Mouse (Mus musculus): Measurements from ENCODE around the gene Rab5if. TPM values are rescaled to one million over a fixed set of nuclear protein-coding genes. Genes with fewer than 3 reads are reported as not detected.
"Not testable (repeated sequence)": the region's sequence is repeated elsewhere in the genome, so short reads cannot be mapped to it uniquely, and the experiment has no call there.

The Rab5if gene
- polyA plus RNA-seq, 1 experiment from 2014 or later: 163 TPM

DNA sequence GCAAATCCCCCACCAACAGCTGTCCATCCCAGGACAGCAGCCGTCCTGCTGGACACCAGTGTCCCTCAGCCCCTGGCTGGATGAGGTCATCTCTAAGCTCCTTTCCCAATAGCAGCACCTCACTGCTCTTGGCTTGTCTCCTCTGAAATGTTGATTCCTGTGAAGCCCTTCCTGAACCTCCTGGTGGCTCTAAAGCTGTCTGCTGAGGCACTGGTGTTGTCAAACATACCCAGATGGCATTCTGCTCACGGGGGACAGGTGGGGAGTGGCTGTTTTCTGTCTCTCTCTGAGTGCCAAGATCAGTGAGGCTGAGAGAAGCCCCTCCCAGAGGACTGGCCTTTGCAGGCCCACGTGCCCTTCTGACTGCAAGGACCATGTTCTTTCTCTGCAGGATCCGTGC lies 43.0 kb downstream of the Rab5if start:
- not testable (repeated sequence) for H3K27ac ChIP-seq (replicated peaks); H3K36me3 ChIP-seq; H3K4me2 ChIP-seq; ATAC-seq (ENCODE audit: extremely low read depth, insufficient number of reproducible peaks, low FRiP score, low TSS enrichment); H3K4me3 ChIP-seq; H3K9ac ChIP-seq; H3K9me3 ChIP-seq; H3K27me3 ChIP-seq (replicated peaks); H3K4me1 ChIP-seq
- WGBS: 26% methylated on average over 4 of the region's 4 CpGs

DNA sequence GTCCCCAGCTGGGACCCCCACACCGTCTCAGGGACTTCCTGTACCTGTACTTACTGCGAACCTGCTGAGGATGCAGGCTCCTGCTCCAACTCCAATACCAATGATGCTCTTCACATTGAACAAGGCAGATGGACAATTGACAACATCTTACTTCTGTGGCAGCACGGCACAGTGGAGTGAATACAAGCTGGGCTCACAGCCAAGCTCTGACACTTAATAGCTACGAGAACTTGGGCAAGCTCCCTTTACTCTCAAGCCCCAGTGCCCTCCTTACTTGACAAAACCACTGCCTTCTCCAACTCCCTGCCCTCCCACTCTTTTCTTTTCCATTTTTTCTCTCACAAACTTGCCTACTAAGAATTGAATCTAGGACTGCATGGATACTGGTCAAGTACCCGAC lies 50.3 kb downstream of the Rab5if start:
- H3K9ac ChIP-seq: no peak overlapping the region
- peaks cover 3% of the 10 kb centered on the region for H3K4me1 ChIP-seq
- H3K4me3 ChIP-seq: no peak overlapping the region
- WGBS: 57% methylated on average over 5 of the region's 5 CpGs
- H3K27me3 ChIP-seq (replicated peaks): no peaks in the 10 kb centered on the region
- H3K4me2 ChIP-seq: no peak overlapping the region
- no peaks in the 10 kb centered on the region for H3K36me3 ChIP-seq
- no peaks in the 10 kb centered on the region for H3K9me3 ChIP-seq
- no peak overlapping the region for H3K27ac ChIP-seq (replicated peaks)
- no peak for ATAC-seq (ENCODE audit: extremely low read depth, insufficient number of reproducible peaks, low FRiP score, low TSS enrichment)

DNA sequence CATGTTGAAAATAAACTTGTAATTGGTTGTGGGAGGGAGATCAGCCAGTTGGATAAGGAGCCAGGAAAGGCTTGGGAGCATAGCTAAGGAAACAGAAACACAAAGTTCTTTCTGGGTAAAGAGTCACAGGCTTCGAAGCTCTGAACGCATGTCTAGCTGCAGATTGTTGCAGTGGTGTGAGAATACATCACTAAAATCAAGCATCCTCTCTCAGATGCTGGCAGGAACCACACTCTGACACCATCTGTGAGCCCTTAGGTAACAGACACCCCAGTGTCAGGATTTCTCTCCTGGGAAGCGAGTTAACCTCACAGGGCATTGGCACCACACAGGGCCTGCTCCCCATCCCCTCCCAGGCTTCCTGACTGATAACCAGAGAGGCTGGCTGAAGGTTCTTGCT lies 52.6 kb downstream of the Rab5if start:
- Histone ChIP-seq H3K4me3 (no peak overlapping the region), H3K4me2 (no peak overlapping the region), H3K27me3 (replicated peaks) (no peaks in the 10 kb centered on the region), H3K9me3 (no peaks in the 10 kb centered on the region), H3K4me1 (peaks cover 3% of the 10 kb centered on the region), H3K27ac (replicated peaks) (no peak overlapping the region), H3K9ac (no peak overlapping the region), H3K36me3 (no peaks in the 10 kb centered on the region)
- WGBS: 42% methylated on average over 3 of the region's 3 CpGs
- ATAC-seq (ENCODE audit: extremely low read depth, insufficient number of reproducible peaks, low FRiP score, low TSS enrichment): no peak

DNA sequence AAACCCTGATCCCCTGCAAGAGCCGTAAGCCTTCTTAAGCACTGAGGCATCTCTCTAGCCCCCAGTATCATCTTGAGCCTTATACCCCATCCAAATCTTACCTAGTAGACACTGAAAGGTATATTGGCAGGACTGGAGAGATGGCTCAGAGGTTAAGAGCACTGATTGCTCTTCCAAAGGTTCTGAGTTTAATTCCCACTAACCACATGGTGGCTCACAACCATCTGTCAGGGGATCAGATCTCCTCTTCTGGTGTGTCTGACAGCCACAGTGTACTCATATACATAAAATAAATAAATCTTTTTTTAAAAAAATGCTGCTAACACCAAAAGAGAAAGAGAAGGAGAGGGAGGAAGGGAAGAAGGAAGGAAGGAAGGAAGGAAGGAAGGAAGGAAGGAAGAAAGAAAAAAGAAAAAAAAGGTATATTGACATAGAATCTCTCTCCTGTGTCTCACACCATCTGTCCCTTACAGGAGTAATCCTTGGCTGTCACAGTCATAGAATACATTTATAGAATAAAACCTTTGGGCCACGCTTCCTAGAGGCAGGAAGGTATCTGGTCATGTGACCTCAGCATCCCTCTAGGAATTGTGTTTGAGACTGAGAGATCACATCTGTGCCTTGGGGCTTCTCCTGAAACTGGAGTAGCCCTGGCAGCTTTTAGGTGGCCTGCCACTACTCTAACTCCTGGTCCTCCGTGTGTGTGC lies 53.6 kb downstream of the Rab5if start:
- H3K4me3 ChIP-seq: no peak overlapping the region
- WGBS: 76% methylated on average over 3 of the region's 3 CpGs
- H3K9ac ChIP-seq: no peak overlapping the region
- peaks cover 3% of the 10 kb centered on the region for H3K4me1 ChIP-seq
- H3K36me3 ChIP-seq: no peaks in the 10 kb centered on the region
- no peak for ATAC-seq (ENCODE audit: extremely low read depth, insufficient number of reproducible peaks, low FRiP score, low TSS enrichment)
- H3K4me2 ChIP-seq: no peak overlapping the region
- no peaks in the 10 kb centered on the region for H3K27me3 ChIP-seq (replicated peaks)
- no peaks in the 10 kb centered on the region for H3K9me3 ChIP-seq
- H3K27ac ChIP-seq (replicated peaks): no peak overlapping the region

DNA sequence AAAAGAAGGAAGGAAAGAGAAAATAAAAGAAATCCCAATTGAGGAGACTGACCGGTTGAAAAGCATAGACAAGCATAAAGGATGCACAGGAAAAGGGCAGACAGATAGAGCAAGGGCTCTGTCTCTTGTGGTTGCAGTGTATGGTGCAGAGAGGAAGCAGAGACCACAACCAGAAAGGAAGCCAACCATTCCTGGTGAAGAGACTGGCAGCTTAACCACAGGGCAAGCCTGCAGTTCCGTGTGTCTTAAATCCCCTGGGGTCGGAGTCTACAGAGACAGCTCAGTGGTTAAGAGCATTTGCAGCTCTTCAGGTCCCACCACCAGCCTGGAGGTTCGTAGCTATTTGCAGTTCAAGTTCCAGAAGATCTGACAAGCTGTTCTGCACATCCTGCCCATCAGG lies 55.6 kb downstream of the Rab5if start:
- Histone ChIP-seq H3K4me2 (no peak overlapping the region), H3K4me3 (no peak overlapping the region), H3K27ac (replicated peaks) (no peak overlapping the region), H3K27me3 (replicated peaks) (no peaks in the 10 kb centered on the region), H3K36me3 (no peaks in the 10 kb centered on the region), H3K9ac (no peak overlapping the region), H3K9me3 (no peaks in the 10 kb centered on the region), H3K4me1 (peaks cover 9% of the 10 kb centered on the region)
- no peak for ATAC-seq (ENCODE audit: extremely low read depth, insufficient number of reproducible peaks, low FRiP score, low TSS enrichment)
- 50% methylated on average over 4 of the region's 4 CpGs for WGBS

DNA sequence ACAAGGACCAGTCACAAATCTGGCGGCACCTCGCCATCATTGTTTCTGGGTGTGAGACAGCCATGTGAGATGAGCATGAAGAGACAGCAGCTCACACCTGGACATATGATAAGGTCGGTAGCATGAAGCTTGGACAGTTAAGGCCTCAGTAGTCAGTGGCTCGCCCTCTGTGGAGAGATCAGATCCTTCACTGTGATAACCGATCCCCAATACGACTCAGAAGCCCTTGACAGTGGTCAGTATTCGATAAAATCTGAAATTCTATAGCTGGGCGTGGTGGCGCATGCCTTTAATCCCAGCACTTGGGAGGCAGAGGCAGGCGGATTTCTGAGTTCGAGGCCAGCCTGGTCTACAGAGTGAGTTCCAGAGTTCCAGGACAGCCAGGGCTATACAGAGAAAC lies 56.3 kb downstream of the Rab5if start:
- H3K4me3 ChIP-seq; H3K36me3 ChIP-seq; H3K9me3 ChIP-seq; H3K27me3 ChIP-seq (replicated peaks); H3K27ac ChIP-seq (replicated peaks); H3K4me2 ChIP-seq; ATAC-seq (ENCODE audit: extremely low read depth, insufficient number of reproducible peaks, low FRiP score, low TSS enrichment); H3K9ac ChIP-seq: not testable (repeated sequence)
- WGBS: 83% methylated on average over 11 of the region's 11 CpGs
- H3K4me1 ChIP-seq: peaks cover 11% of the 10 kb centered on the region

DNA sequence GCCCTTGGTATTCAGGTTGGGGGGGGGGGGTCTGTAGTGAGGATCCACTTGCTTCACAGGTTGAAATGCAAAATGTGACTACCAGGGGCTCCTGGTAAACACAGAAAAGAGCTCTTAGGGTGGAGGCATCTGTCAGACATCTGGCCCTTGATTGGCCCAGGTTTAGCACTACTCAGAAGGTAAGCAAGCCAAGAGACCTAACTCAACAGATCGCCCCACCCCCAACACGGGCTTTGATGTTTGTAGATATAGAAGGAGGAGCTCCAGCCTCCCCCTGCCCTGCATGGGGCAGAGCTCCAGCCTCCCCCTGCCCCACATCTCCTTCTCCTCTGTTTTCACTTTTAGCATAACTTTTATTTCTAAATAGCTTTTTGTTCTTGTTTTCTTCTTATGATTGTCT lies 56.9 kb downstream of the Rab5if start:
- 61% methylated on average over 2 of the region's 2 CpGs for WGBS
- no peak for ATAC-seq (ENCODE audit: extremely low read depth, insufficient number of reproducible peaks, low FRiP score, low TSS enrichment)
- Histone ChIP-seq H3K36me3 (no peaks in the 10 kb centered on the region), H3K4me2 (no peak overlapping the region), H3K9ac (no peak overlapping the region), H3K4me1 (peaks cover 17% of the 10 kb centered on the region), H3K4me3 (no peak overlapping the region), H3K27ac (replicated peaks) (no peak overlapping the region), H3K9me3 (no peaks in the 10 kb centered on the region), H3K27me3 (replicated peaks) (no peaks in the 10 kb centered on the region)

DNA sequence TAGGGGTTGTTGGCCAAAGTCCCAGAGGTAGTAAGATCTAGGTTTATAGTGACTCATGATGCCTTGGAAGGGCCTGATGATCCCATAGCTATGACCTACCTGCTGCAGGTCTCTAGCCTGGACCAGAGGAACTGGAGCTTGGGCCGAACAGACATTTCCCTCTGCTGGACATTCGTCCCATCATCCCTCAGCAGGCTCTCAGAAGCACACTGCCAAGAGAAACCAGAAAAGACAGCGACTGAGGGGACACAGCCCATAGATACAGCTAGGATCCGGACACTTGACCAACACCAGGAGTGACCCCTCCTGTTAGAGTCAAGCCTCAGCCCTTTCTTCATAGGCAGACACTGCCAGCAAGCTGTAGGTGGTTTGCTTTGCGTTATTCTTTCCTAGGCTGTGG lies 60.1 kb downstream of the Rab5if start:
- ATAC-seq (ENCODE audit: extremely low read depth, insufficient number of reproducible peaks, low FRiP score, low TSS enrichment): no peak
- Histone ChIP-seq H3K4me3 (no peak overlapping the region), H3K36me3 (peaks cover 8% of the 10 kb centered on the region; the same call in 1 of the 2 replicates), H3K4me2 (no peak overlapping the region), H3K9me3 (no peaks in the 10 kb centered on the region), H3K27me3 (replicated peaks) (no peaks in the 10 kb centered on the region), H3K9ac (no peak overlapping the region), H3K4me1 (peaks cover 22% of the 10 kb centered on the region), H3K27ac (replicated peaks) (no peak overlapping the region)
- 74% methylated on average over 5 of the region's 5 CpGs for WGBS

Other genes starting within 250 kb of the Rab5if start
- gene Dlgap4, start 249.4 kb upstream of the Rab5if start, polyA plus RNA-seq (2015; fragmentation: Nextera tagmentation; extraction: Ambion mirVana): 51.9 and 53.5 TPM in 2 replicates
- gene Myl9, start 87.7 kb upstream of the Rab5if start, polyA plus RNA-seq (2015; fragmentation: Nextera tagmentation; extraction: Ambion mirVana): 1,696 and 1,855 TPM in 2 replicates
- 35.5 and 35.9 TPM in 2 replicates for gene Tgif2, start 23.1 kb upstream of the Rab5if start, polyA plus RNA-seq (2015; fragmentation: Nextera tagmentation; extraction: Ambion mirVana)
- gene 4930518I15Rik, start 5.2 kb upstream of the Rab5if start, polyA plus RNA-seq (2015; fragmentation: Nextera tagmentation; extraction: Ambion mirVana): 4.1 and 5.3 TPM in 2 replicates
- 0.28 and 0.37 TPM in 2 replicates for gene Sla2, start 24.1 kb downstream of the Rab5if start, polyA plus RNA-seq (2015; fragmentation: Nextera tagmentation; extraction: Ambion mirVana)
- gene Ndrg3, start 128.9 kb downstream of the Rab5if start, polyA plus RNA-seq (2015; fragmentation: Nextera tagmentation; extraction: Ambion mirVana): 28.6 and 30.4 TPM in 2 replicates
- 30.2 and 33.6 TPM in 2 replicates for gene Dsn1, start 144.0 kb downstream of the Rab5if start, polyA plus RNA-seq (2015; fragmentation: Nextera tagmentation; extraction: Ambion mirVana)
- gene Soga1, start 216.1 kb downstream of the Rab5if start, polyA plus RNA-seq (2015; fragmentation: Nextera tagmentation; extraction: Ambion mirVana): 2.6 TPM in 2 replicates
- not detected in 2 replicates for gene Tldc2, start 223.9 kb downstream of the Rab5if start, polyA plus RNA-seq (2015; fragmentation: Nextera tagmentation; extraction: Ambion mirVana)

All from heart, embryonic 13.5 days (tissue).